22 mouse cellular contexts compared by ENCODE assay signal in the genomic region with DNA sequence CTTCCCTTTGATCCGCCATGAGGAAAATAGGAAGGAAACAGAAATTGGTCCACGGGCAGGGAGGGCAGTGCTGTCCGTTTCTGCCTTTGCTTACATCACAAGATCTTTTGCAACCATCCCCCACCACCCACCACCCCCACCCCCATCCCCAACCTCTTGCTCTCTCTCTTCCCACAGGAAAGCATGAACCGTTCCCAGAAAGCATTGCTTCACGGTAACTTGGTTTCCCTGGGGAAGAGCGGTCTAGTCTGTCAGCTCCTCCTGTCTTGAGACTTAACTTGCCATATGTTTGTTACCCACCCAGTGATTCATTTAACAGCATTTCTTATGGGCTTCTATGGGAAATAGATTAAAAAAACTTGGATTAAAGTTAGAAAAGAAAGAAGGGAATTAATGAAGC.
A peak's percentile ranks its signal among the peaks of the same experiment; 100 is the strongest.
DNase-seq lines count a peak whose midpoint lies in the region; ATAC-seq and TF ChIP-seq lines count a peak whose summit lies in the region.
"Had no signal": no experiment of that assay in that cellular context is flagged by ENCODE, and none has a peak within 500 bp of the region (broad histone marks: within the 10 kb centered on the region; RNA-seq: fewer than 3 reads in every experiment).

No protein-coding gene starts in this region.

- 46% methylated on average over 6 of the region's 6 CpGs for WGBS in kidney, embryonic 15.5 days
- WGBS in kidney, adult 2 months = 65% methylated on average over 6 of the region's 6 CpGs
- WGBS in kidney, postnatal 0 days = 46% methylated on average over 6 of the region's 6 CpGs
- 40% methylated on average over 6 of the region's 6 CpGs for WGBS in midbrain, embryonic 15.5 days
- WGBS in midbrain, embryonic 16.5 days = 48% methylated on average over 6 of the region's 6 CpGs

- no peak for TF ChIP-seq POLR2A in kidney, adult 2 months (IDR thresholded peaks at IDR 0.05; ENCODE audit: low read depth, low read length)

- H3K4me2 ChIP-seq in kidney, embryonic 15.5 days = no peak overlapping the region
- H3K4me2 ChIP-seq in kidney, postnatal 0 days (ENCODE audit: low read length) = no peak overlapping the region
- H3K4me2 ChIP-seq in midbrain, embryonic 15.5 days = no peak overlapping the region
- H3K4me2 ChIP-seq in midbrain, embryonic 16.5 days (ENCODE audit: low read length) = no peak overlapping the region
- H3K4me2 ChIP-seq: embryonic facial prominence, embryonic 12.5 days; forebrain, embryonic 13.5 days; forebrain, embryonic 15.5 days had no signal

- H3K36me3 ChIP-seq in kidney, embryonic 15.5 days = no peaks in the 10 kb centered on the region; the same call in 1 of the 2 replicates
- no peaks in the 10 kb centered on the region for H3K36me3 ChIP-seq in kidney, adult 2 months (ENCODE audit: control insufficient read depth, insufficient read depth, low read length)
- H3K36me3 ChIP-seq in kidney, postnatal 0 days (ENCODE audit: insufficient read depth, low read length) = no peaks in the 10 kb centered on the region
- no peaks in the 10 kb centered on the region for H3K36me3 ChIP-seq in midbrain, embryonic 15.5 days (replicated peaks)
- H3K36me3 ChIP-seq in midbrain, embryonic 16.5 days (ENCODE audit: control insufficient read depth, insufficient read depth, low read length) = no peaks in the 10 kb centered on the region
- H3K36me3 ChIP-seq: embryonic facial prominence, embryonic 10.5 days; embryonic facial prominence, embryonic 12.5 days; forebrain, embryonic 15.5 days had no signal

- H3K4me3 ChIP-seq in kidney, embryonic 15.5 days (replicated peaks) = no peak overlapping the region
- H3K4me3 ChIP-seq in kidney, adult 2 months (ENCODE audit: insufficient read depth, low read depth, low read length) = no peak overlapping the region
- H3K4me3 ChIP-seq in kidney, postnatal 0 days (replicated peaks; ENCODE audit: low read depth, low read length) = no peak overlapping the region
- H3K4me3 ChIP-seq in midbrain, embryonic 15.5 days = no peak overlapping the region
- no peak overlapping the region for H3K4me3 ChIP-seq in midbrain, embryonic 16.5 days (ENCODE audit: low read depth, low read length)
- H3K4me3 ChIP-seq: embryonic facial prominence, embryonic 10.5 days; embryonic facial prominence, embryonic 12.5 days; forebrain, embryonic 13.5 days; forebrain, embryonic 15.5 days had no signal

- no peaks in the 10 kb centered on the region for H3K9me3 ChIP-seq in kidney, embryonic 15.5 days (replicated peaks)
- no peaks in the 10 kb centered on the region for H3K9me3 ChIP-seq in kidney, postnatal 0 days (replicated peaks; ENCODE audit: low read length)
- H3K9me3 ChIP-seq in midbrain, embryonic 15.5 days = no peaks in the 10 kb centered on the region
- no peaks in the 10 kb centered on the region for H3K9me3 ChIP-seq in midbrain, embryonic 16.5 days (replicated peaks; ENCODE audit: control insufficient read depth, low read length, poor library complexity, severe bottlenecking)
- H3K9me3 ChIP-seq: embryonic facial prominence, embryonic 10.5 days; embryonic facial prominence, embryonic 12.5 days; forebrain, embryonic 13.5 days; forebrain, embryonic 15.5 days had no signal

- DNase-seq in heart, adult 11 months = peak; percentile 27
- no peak for DNase-seq in heart, postnatal 25 days (ENCODE audit: low spot score)
- DNase-seq in kidney, adult 2 months = no peak
- no peak for DNase-seq in kidney, postnatal 0 days (ENCODE audit: low spot score)
- DNase-seq in kidney, postnatal 10 days = no peak
- DNase-seq: adrenal gland, adult 8-10 months; adrenal gland, postnatal 14 days; adrenal gland, postnatal 36 days; B cell, adult 2 months; cerebellum, adult 11-12 months; cerebellum, adult 2 months; cerebellum, adult 9-10 months; cerebellum, postnatal 10 days; cerebellum, postnatal 25 days had no signal

- TF ChIP-seq CTCF in kidney, adult 2 months (conservative IDR thresholded peaks at IDR 0.05; ENCODE audit: insufficient read depth, insufficient read length, low read depth, low read length) = no peak
- TF ChIP-seq CTCF in kidney, postnatal 0 days (IDR thresholded peaks at IDR 0.05; ENCODE audit: low read depth) = no peak

- peaks cover 28% of the 10 kb centered on the region for H3K4me1 ChIP-seq in kidney, embryonic 15.5 days
- H3K4me1 ChIP-seq in kidney, adult 2 months (ENCODE audit: control insufficient read depth, insufficient read depth, low read length) = no peaks in the 10 kb centered on the region
- no peaks in the 10 kb centered on the region for H3K4me1 ChIP-seq in kidney, postnatal 0 days (replicated peaks; ENCODE audit: insufficient read depth, low read length)
- H3K4me1 ChIP-seq in midbrain, embryonic 15.5 days = no peaks in the 10 kb centered on the region
- no peaks in the 10 kb centered on the region for H3K4me1 ChIP-seq in midbrain, embryonic 16.5 days (ENCODE audit: control insufficient read depth, insufficient read depth, low read length)
- H3K4me1 ChIP-seq: embryonic facial prominence, embryonic 12.5 days; forebrain, embryonic 13.5 days; forebrain, embryonic 15.5 days had no signal

- H3K27me3 ChIP-seq in kidney, embryonic 15.5 days = no peaks in the 10 kb centered on the region
- no peaks in the 10 kb centered on the region for H3K27me3 ChIP-seq in kidney, adult 2 months (replicated peaks; ENCODE audit: control insufficient read depth, insufficient read depth, low read length)
- no peaks in the 10 kb centered on the region for H3K27me3 ChIP-seq in kidney, postnatal 0 days (ENCODE audit: insufficient read depth, low read length)
- no peaks in the 10 kb centered on the region for H3K27me3 ChIP-seq in midbrain, embryonic 15.5 days (replicated peaks)
- no peaks in the 10 kb centered on the region for H3K27me3 ChIP-seq in midbrain, embryonic 16.5 days (ENCODE audit: control insufficient read depth, insufficient read depth, low read depth, low read length)
- H3K27me3 ChIP-seq: embryonic facial prominence, embryonic 12.5 days; forebrain, embryonic 13.5 days; forebrain, embryonic 15.5 days had no signal

- ATAC-seq in kidney, embryonic 15.5 days (replicated peaks; ENCODE audit: low FRiP score) = peak; percentile 57; the same call in 1 of the 2 replicates
- ATAC-seq in kidney, postnatal 0 days (replicated peaks; ENCODE audit: low FRiP score, low read depth) = 0 out of 2 replicates have a peak, but pooled peaks have one; percentile 18
- ATAC-seq in midbrain, embryonic 15.5 days (replicated peaks) = 0 out of 2 replicates have a peak, but pooled peaks have one; percentile 11
- no peak for ATAC-seq in midbrain, embryonic 16.5 days
- ATAC-seq: CD4-positive, CD25-positive, alpha-beta regulatory T cell, adult 4 months; forebrain, embryonic 13.5 days; forebrain, embryonic 15.5 days had no signal

- H3K27ac ChIP-seq in kidney, embryonic 15.5 days = peak overlapping the region; percentile 20; the same call in 1 of the 2 replicates
- H3K27ac ChIP-seq in kidney, adult 2 months (ENCODE audit: insufficient read depth, low read depth, low read length) = no peak overlapping the region
- H3K27ac ChIP-seq in kidney, postnatal 0 days = no peak overlapping the region
- no peak overlapping the region for H3K27ac ChIP-seq in midbrain, embryonic 15.5 days
- H3K27ac ChIP-seq in midbrain, embryonic 16.5 days (ENCODE audit: low read length) = no peak overlapping the region
- H3K27ac ChIP-seq: embryonic facial prominence, embryonic 10.5 days; embryonic facial prominence, embryonic 12.5 days; forebrain, embryonic 13.5 days; forebrain, embryonic 15.5 days had no signal

- intact Hi-C loops in heart, postnatal 25 days (cut with DNase I) = no loop called here

- H3K9ac ChIP-seq in kidney, embryonic 15.5 days = no peak overlapping the region
- H3K9ac ChIP-seq in kidney, postnatal 0 days (ENCODE audit: low read depth, low read length) = no peak overlapping the region
- H3K9ac ChIP-seq in midbrain, embryonic 15.5 days = no peak overlapping the region
- H3K9ac ChIP-seq in midbrain, embryonic 16.5 days (ENCODE audit: low read depth, low read length) = no peak overlapping the region
- H3K9ac ChIP-seq: embryonic facial prominence, embryonic 12.5 days; forebrain, embryonic 13.5 days; forebrain, embryonic 15.5 days had no signal
